Mouse (Mus musculus): ENCODE data around the gene Nanos3. TPM values are rescaled to one million over a fixed set of nuclear protein-coding genes. Genes with fewer than 3 reads are reported as not detected.

The Nanos3 gene
- total RNA-seq (2015) (not detected in 2 replicates), total RNA-seq (2017) (not detected in 2 replicates)

GRCm38 (mm10) chr8:84185117-84185516 is at the start of gene Nanos3:
Gene Nanos3 (minus strand): TSS chr8:84185217.
- no peak for ATAC-seq (ENCODE audit: poor library complexity, severe bottlenecking)

GRCm38 (mm10) chr8:84233055-84233454 is 48.0 kb upstream of the Nanos3 start:
- ATAC-seq (ENCODE audit: poor library complexity, severe bottlenecking), result peak; percentile 50

GRCm38 (mm10) chr8:84230735-84231134 is 45.7 kb upstream of the Nanos3 start:
- no peak for ATAC-seq (ENCODE audit: poor library complexity, severe bottlenecking)

- no peak for ATAC-seq (ENCODE audit: poor library complexity, severe bottlenecking)
These were observed 38.5 kb upstream of the Nanos3 start for GRCm38 (mm10) chr8:84223322-84224029.

- ATAC-seq (ENCODE audit: poor library complexity, severe bottlenecking), result peak; percentile 80
These were observed 37.6 kb upstream of the Nanos3 start for GRCm38 (mm10) chr8:84222566-84223165.

GRCm38 (mm10) chr8:84220105-84220504 is 35.1 kb upstream of the Nanos3 start:
- peak; percentile 54 for ATAC-seq (ENCODE audit: poor library complexity, severe bottlenecking)

- ATAC-seq (ENCODE audit: poor library complexity, severe bottlenecking), result peak; percentile 58
These were observed 33.1 kb upstream of the Nanos3 start for GRCm38 (mm10) chr8:84218143-84218542.

- no peak for ATAC-seq (ENCODE audit: poor library complexity, severe bottlenecking)
These were observed 32.2 kb upstream of the Nanos3 start for GRCm38 (mm10) chr8:84217206-84217605.

- ATAC-seq (ENCODE audit: poor library complexity, severe bottlenecking), result no peak
These were observed 28.3 kb upstream of the Nanos3 start for GRCm38 (mm10) chr8:84213277-84213676.

- ATAC-seq (ENCODE audit: poor library complexity, severe bottlenecking), result no peak
These were observed 27.0 kb upstream of the Nanos3 start for GRCm38 (mm10) chr8:84211881-84212563.

- ATAC-seq (ENCODE audit: poor library complexity, severe bottlenecking), result no peak
These were observed 26.2 kb upstream of the Nanos3 start for GRCm38 (mm10) chr8:84211202-84211601.

GRCm38 (mm10) chr8:84210167-84210791 is 25.3 kb upstream of the Nanos3 start:
- peak; percentile 61 for ATAC-seq (ENCODE audit: poor library complexity, severe bottlenecking)

- no peak for ATAC-seq (ENCODE audit: poor library complexity, severe bottlenecking)
These were observed 23.7 kb upstream of the Nanos3 start for GRCm38 (mm10) chr8:84208381-84209380.

- ATAC-seq (ENCODE audit: poor library complexity, severe bottlenecking), result peak; percentile 64
These were observed 22.8 kb upstream of the Nanos3 start for GRCm38 (mm10) chr8:84207811-84208210.

- no peak for ATAC-seq (ENCODE audit: poor library complexity, severe bottlenecking)
These were observed 21.6 kb upstream of the Nanos3 start for GRCm38 (mm10) chr8:84206666-84207065.

GRCm38 (mm10) chr8:84205073-84205472 is 20.1 kb upstream of the Nanos3 start:
- ATAC-seq (ENCODE audit: poor library complexity, severe bottlenecking), result no peak

- ATAC-seq (ENCODE audit: poor library complexity, severe bottlenecking), result peak; percentile 43
These were observed 19.2 kb upstream of the Nanos3 start for GRCm38 (mm10) chr8:84203975-84204772.

- peak; percentile 29 for ATAC-seq (ENCODE audit: poor library complexity, severe bottlenecking)
These were observed 18.2 kb upstream of the Nanos3 start for GRCm38 (mm10) chr8:84202938-84203917.

All from megakaryocyte, adult 5-6 weeks (primary cell).